Mouse (Mus musculus): ENCODE data around the gene Cenph. TPM values are rescaled to one million over a fixed set of nuclear protein-coding genes. Genes with fewer than 3 reads are reported as not detected.

The Cenph gene
- polyA plus RNA-seq (2012) = 22.1 and 22.7 TPM in 2 replicates

DNA sequence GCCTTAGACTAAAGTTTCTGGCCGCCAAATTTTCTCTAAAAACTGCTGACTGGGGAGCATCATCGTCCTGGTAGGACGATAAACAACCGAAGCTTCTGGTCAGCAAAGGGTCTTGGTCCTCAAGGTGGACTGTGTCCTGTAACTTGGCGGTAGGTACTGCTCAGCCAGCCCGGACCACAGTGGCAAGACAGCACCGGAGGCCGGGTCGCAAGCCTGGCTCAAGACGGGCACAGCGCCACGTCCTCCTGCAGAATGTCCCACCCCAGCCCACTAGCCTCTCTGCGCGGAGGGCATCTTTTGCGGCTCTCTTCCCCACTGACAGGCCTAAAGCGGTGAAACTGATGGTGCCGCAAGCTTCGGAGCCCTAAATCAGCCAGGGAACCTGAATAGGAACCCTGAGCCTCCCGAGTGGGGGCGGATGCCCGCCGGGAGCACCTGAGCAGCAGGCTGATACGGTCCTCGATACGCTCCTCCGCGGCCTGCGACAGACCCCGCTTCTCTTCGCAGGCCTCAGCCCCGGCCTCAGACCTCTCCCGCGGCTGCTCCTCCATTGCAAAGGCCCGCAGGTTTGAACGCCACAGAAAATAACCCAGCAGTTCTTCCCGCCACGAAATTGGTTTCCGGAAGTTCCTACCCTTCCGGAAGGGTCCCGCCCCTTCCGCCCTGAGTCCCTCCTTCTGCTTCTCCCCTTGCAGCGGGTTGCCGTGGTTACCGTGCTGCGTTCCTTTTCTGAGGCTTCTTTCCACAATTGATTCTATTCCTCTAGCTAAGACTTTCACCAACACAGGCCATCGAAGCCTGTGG lies at the start of gene Cenph:
Cenph (minus strand) TSS at position 648 of the 804 bp plus-strand sequence.

DNA sequence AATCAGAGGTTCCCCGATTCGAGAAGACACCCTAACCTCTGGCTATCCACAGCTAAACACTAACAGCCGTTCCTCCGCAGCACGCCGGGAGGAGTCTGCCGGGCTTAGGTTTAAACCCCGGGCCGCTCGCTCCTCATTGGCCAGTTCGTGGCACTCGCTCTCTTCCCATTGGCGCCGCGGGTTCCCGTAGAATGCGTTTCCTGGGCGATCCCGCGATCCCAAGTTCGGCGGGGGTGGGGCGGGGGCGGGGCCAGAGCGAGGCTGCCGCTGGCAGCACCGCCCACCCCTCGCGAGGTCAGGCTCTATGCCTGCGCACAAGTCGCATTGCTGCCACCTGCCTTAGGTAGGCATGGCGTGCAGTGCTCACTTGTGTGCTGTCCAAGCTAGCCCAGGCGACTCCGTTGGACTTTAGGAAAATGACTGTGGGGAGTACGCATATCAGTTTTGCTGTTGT lies 10.7 kb upstream of the Cenph start, which contains the start of gene Ccnb1:
Ccnb1 (minus strand) TSS at position 157 of the 454 bp plus-strand sequence.

DNA sequence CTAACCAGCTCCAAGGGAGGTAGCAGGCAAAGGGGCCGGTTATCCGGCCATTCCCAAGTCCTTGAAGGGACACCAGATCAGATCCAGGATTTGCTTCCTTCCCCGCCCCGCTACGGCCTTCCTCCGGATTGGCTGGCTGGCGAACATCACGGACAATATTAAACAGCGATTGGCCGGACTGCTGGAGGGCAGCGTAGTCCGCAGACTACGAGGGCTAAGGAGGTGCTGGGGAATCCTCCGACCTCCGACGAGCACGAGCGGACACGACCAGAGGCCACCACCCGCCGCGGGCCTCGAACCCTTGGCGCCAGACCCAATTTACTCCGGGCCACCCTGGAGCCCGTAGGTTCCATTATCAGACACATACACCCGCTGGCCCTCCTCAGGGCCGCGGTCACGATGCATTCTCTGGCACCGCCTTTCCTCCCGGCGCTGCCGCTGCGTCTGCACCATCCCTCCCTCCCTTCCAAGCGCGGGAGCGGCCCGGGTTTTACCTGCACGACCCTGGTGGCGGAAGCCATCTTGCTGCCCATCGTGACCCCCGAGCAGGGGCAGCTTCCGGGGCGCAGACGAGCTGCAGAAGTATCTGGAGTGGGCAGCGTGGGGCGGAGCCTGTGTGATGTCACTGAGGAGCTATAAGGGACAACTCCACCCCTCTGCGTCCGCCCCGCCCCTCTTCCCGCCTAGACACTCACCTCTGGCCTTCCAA lies 31.5 kb downstream of the Cenph start, which contains the start of gene Mrps36:
Mrps36 (minus strand) TSS at position 624 of the 709 bp plus-strand sequence.

DNA sequence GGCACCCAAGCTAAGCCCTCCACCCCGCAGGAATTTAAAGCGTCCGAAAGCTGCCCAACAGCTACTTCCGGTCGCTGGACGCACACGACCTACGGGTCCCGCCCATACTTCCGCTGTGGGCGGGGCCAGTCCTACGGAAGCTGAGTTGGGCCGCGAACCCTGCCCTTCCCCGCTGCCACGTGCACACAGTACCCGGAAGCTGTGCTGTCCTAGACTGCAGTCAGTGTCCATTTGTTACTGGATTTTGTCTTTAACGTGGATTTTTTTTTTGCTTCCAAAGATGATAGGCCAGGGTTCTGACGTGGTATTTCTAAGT lies 44.9 kb downstream of the Cenph start, which contains the start of gene Cdk7:
Cdk7 (minus strand) TSS at position 79 of the 316 bp plus-strand sequence.

Other genes starting within 250 kb of the Cenph start
- 0.11 TPM in 1 of 2 replicates, not detected in the other for gene Ocln, start 223.2 kb downstream of the Cenph start, polyA plus RNA-seq (2012)
- gene Marveld2, start 158.9 kb downstream of the Cenph start, polyA plus RNA-seq (2012) = 0.33 and 0.56 TPM in 2 replicates
- gene Ak6, start 124.9 kb downstream of the Cenph start, polyA plus RNA-seq (2012) = 52.9 and 56.8 TPM in 2 replicates
- gene Rad17, start 124.8 kb downstream of the Cenph start, polyA plus RNA-seq (2012) = 8.6 and 9.1 TPM in 2 replicates
- 20.1 and 27.7 TPM in 2 replicates for gene Taf9, start 124.3 kb downstream of the Cenph start, polyA plus RNA-seq (2012)
- 3.4 and 3.7 TPM in 2 replicates for gene Ccdc125, start 106.2 kb downstream of the Cenph start, polyA plus RNA-seq (2012)
- 9.2 and 9.8 TPM in 2 replicates for gene Cdk7, start 45.0 kb downstream of the Cenph start, polyA plus RNA-seq (2012)
- gene Mrps36, start 31.2 kb downstream of the Cenph start, polyA plus RNA-seq (2012) = 88.9 and 94.7 TPM in 2 replicates
- gene Ccnb1, start 10.7 kb upstream of the Cenph start, polyA plus RNA-seq (2012) = 1.7 and 2.6 TPM in 2 replicates
- gene Slc30a5, start 57.5 kb upstream of the Cenph start, polyA plus RNA-seq (2012) = 9.1 and 9.8 TPM in 2 replicates

Measured in megakaryocyte-erythroid progenitor cell, adult 5 weeks (primary cell).